Mouse (Mus musculus): Measurements from ENCODE around the gene Klhl29. TPM values are rescaled to one million over a fixed set of nuclear protein-coding genes. Genes with fewer than 3 reads are reported as not detected.

Klhl29 gene
- total RNA-seq (2023): not detected

DNA sequence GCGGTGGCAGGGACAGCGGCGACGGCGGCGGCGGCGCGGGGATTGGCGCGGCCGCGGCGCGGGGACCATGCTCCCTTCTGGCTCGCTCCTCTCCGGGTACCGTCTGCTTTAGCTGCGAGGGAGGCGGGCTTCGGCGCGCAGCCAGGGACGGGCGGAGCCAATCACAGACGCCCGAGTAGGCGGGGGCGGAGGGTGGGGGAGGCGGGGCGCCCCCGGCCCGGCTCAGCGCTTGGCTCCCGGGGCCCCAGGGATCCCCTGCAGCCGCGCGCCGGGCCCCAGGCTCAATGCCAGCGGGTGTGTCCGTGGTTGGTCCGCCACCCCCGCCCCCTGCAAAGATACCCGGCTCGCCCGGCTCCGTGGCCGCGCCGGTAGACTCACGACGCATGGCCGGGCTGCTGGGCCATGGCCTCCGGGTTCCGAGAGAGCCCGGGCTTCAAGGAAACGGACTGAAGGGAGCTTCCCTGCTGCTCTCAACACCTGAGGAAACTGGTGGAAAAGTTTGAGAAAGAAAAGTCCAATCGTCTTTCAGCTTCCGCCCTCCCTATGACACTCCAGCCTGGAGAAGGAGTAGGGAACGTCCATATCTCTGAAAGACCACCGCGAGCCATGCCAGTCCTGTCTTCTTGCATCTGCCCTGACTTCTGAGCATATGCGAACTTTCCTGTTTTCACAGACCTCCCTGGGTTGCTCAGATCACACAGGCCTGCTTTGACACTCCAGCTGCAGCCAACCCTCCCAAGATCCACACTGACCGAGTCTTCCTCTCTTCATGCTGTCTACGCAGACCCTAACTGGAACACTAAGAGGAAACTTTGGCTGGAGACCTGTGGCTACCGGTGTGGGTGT lies at the start of gene Klhl29:
Klhl29 (minus strand) TSS at position 67 of the 846 bp plus-strand sequence.

Measured in CD4-positive naive resting alpha-beta T cell, adult 57 days (primary cell).